Mouse (Mus musculus): ENCODE results near the gene Eid2. TPM values are rescaled to one million over a fixed set of nuclear protein-coding genes. Genes with fewer than 3 reads are reported as not detected.
A peak's percentile ranks its signal among the peaks of the same experiment; 100 is the strongest.
"Not testable (repeated sequence)": the region's sequence is repeated elsewhere in the genome, so short reads cannot be mapped to it uniquely, and the experiment has no call there.

Eid2 gene
- 62.0 and 63.2 TPM in 2 replicates for polyA plus RNA-seq (2012; rRNA removed)

GRCm38 (mm10) chr7:28267129-28268041 is at the start of gene Eid2:
Gene Eid2, plus strand, starts transcription at chr7:28267881.
- TF ChIP-seq CTCF (IDR thresholded peaks at IDR 0.05; ENCODE audit: borderline replicate concordance, extremely low read depth, insufficient read depth, insufficient read length) (no peak), POLR2A (IDR thresholded peaks at IDR 0.05; ENCODE audit: borderline replicate concordance, extremely low read depth, insufficient read depth, insufficient read length, poor library complexity, severe bottlenecking) (peak; percentile 95)
- peak; percentile 97 for DNase-seq (ENCODE audit: low read depth)

GRCm38 (mm10) chr7:28218951-28219740 is 48.5 kb upstream of the Eid2 start:
- DNase-seq (ENCODE audit: low read depth): peak; percentile 78

- not testable (repeated sequence) for DNase-seq (ENCODE audit: low read depth)
Measured at GRCm38 (mm10) chr7:28226836-28227235, 40.8 kb upstream of the Eid2 start.

- DNase-seq (ENCODE audit: low read depth): not testable (repeated sequence)
Measured at GRCm38 (mm10) chr7:28227421-28227820, 40.3 kb upstream of the Eid2 start.

GRCm38 (mm10) chr7:28243943-28244342 is 23.7 kb upstream of the Eid2 start:
- not testable (repeated sequence) for DNase-seq (ENCODE audit: low read depth)

GRCm38 (mm10) chr7:28248957-28249356 is 18.7 kb upstream of the Eid2 start:
- no peak for DNase-seq (ENCODE audit: low read depth)
- TF ChIP-seq CTCF (IDR thresholded peaks at IDR 0.05; ENCODE audit: borderline replicate concordance, extremely low read depth, insufficient read depth, insufficient read length) (no peak), POLR2A (IDR thresholded peaks at IDR 0.05; ENCODE audit: borderline replicate concordance, extremely low read depth, insufficient read depth, insufficient read length, poor library complexity, severe bottlenecking) (no peak)

- no peak for TF ChIP-seq CTCF (IDR thresholded peaks at IDR 0.05; ENCODE audit: borderline replicate concordance, extremely low read depth, insufficient read depth, insufficient read length)
- no peak for TF ChIP-seq POLR2A (IDR thresholded peaks at IDR 0.05; ENCODE audit: borderline replicate concordance, extremely low read depth, insufficient read depth, insufficient read length, poor library complexity, severe bottlenecking)
Measured at GRCm38 (mm10) chr7:28251976-28252375, 15.7 kb upstream of the Eid2 start.

GRCm38 (mm10) chr7:28254591-28254990 is 13.1 kb upstream of the Eid2 start:
- no peak for DNase-seq (ENCODE audit: low read depth)
- no peak for TF ChIP-seq CTCF (IDR thresholded peaks at IDR 0.05; ENCODE audit: borderline replicate concordance, extremely low read depth, insufficient read depth, insufficient read length)
- TF ChIP-seq POLR2A (IDR thresholded peaks at IDR 0.05; ENCODE audit: borderline replicate concordance, extremely low read depth, insufficient read depth, insufficient read length, poor library complexity, severe bottlenecking): no peak

More at GRCm38 (mm10) chr7:28251976-28252375, 15.7 kb upstream of the Eid2 start:
- no peak for DNase-seq (ENCODE audit: low read depth)

GRCm38 (mm10) chr7:28255476-28255875 is 12.2 kb upstream of the Eid2 start:
- TF ChIP-seq CTCF (IDR thresholded peaks at IDR 0.05; ENCODE audit: borderline replicate concordance, extremely low read depth, insufficient read depth, insufficient read length) (peak; percentile 48; the same call in 1 of the 2 replicates), POLR2A (IDR thresholded peaks at IDR 0.05; ENCODE audit: borderline replicate concordance, extremely low read depth, insufficient read depth, insufficient read length, poor library complexity, severe bottlenecking) (no peak)
- DNase-seq (ENCODE audit: low read depth): no peak

GRCm38 (mm10) chr7:28262861-28263260 is 4.8 kb upstream of the Eid2 start:
- TF ChIP-seq CTCF (IDR thresholded peaks at IDR 0.05; ENCODE audit: borderline replicate concordance, extremely low read depth, insufficient read depth, insufficient read length): no peak
- no peak for TF ChIP-seq POLR2A (IDR thresholded peaks at IDR 0.05; ENCODE audit: borderline replicate concordance, extremely low read depth, insufficient read depth, insufficient read length, poor library complexity, severe bottlenecking)
- DNase-seq (ENCODE audit: low read depth): no peak

- TF ChIP-seq CTCF (IDR thresholded peaks at IDR 0.05; ENCODE audit: borderline replicate concordance, extremely low read depth, insufficient read depth, insufficient read length) (no peak; the same call in 1 of the 2 replicates), POLR2A (IDR thresholded peaks at IDR 0.05; ENCODE audit: borderline replicate concordance, extremely low read depth, insufficient read depth, insufficient read length, poor library complexity, severe bottlenecking) (no peak)
- peak; percentile 57 for DNase-seq (ENCODE audit: low read depth)
Measured at GRCm38 (mm10) chr7:28263786-28264185, 3.9 kb upstream of the Eid2 start.

- TF ChIP-seq POLR2A (IDR thresholded peaks at IDR 0.05; ENCODE audit: borderline replicate concordance, extremely low read depth, insufficient read depth, insufficient read length, poor library complexity, severe bottlenecking) (no peak), CTCF (IDR thresholded peaks at IDR 0.05; ENCODE audit: borderline replicate concordance, extremely low read depth, insufficient read depth, insufficient read length) (no peak)
- no peak for DNase-seq (ENCODE audit: low read depth)
Measured at GRCm38 (mm10) chr7:28265391-28265790, 2.3 kb upstream of the Eid2 start.

All from brain, embryonic 14.5 days (tissue).